9 mouse cellular contexts compared by ENCODE assay signal in the genomic region with DNA sequence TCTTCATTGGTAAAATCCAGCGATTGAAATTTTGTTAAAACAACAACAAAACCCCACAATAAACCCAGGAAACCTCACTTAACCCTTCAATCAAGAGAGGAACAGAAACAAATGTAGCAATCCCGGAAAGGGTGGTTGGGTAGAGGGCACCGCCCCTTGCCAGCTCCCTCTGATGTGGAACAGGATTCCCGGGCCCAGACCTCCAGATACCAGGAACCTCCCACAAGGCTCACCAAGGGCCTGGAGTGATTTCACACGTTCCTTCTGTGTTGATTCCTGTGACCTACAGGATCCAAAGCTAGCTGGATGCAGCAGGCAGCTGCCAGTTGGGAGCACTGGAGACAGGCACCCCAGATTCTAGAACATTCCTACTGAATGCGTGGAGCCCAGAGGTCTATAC. TPM values are rescaled to one million over a fixed set of nuclear protein-coding genes. Genes with fewer than 3 reads are reported as not detected.
DNase-seq lines count a peak whose midpoint lies in the region; ATAC-seq and TF ChIP-seq lines count a peak whose summit lies in the region.
"Had no signal": no experiment of that assay in that cellular context is flagged by ENCODE, and none has a peak within 500 bp of the region (broad histone marks: within the 10 kb centered on the region; RNA-seq: fewer than 3 reads in every experiment).

No protein-coding gene starts in this region.

- no peak for TF ChIP-seq CTCF in cerebellum, adult 2 months (IDR thresholded peaks at IDR 0.05; ENCODE audit: borderline replicate concordance, insufficient read depth, low read depth, low read length)
- no peak for TF ChIP-seq CTCF in G1E (IDR thresholded peaks at IDR 0.05; ENCODE audit: low read depth, low read length)

- H3K9ac ChIP-seq in hindbrain, embryonic 12.5 days = peak overlapping the region; percentile 94; the same call in 1 of the 2 replicates

- no peak for TF ChIP-seq POLR2A in cerebellum, adult 2 months (IDR thresholded peaks at IDR 0.05; ENCODE audit: borderline replicate concordance, insufficient read depth, low read length)

- H3K36me3 ChIP-seq in G1E (replicated peaks) = peaks cover 68% of the 10 kb centered on the region
- H3K36me3 ChIP-seq in hindbrain, embryonic 12.5 days = peaks cover 41% of the 10 kb centered on the region
- peaks cover 47% of the 10 kb centered on the region for H3K36me3 ChIP-seq in midbrain, embryonic 10.5 days

- H3K4me3 ChIP-seq in cerebellum, adult 2 months (replicated peaks; ENCODE audit: insufficient read depth, low read depth, low read length) = peak overlapping the region; percentile 14
- H3K4me3 ChIP-seq in G1E (ENCODE audit: low read depth, low read length) = peak overlapping the region; percentile 95; the same call in 1 of the 2 replicates
- peak overlapping the region; percentile 89; the same call in 1 of the 2 replicates for H3K4me3 ChIP-seq in hindbrain, embryonic 12.5 days
- H3K4me3 ChIP-seq in midbrain, embryonic 10.5 days = peak overlapping the region; percentile 81

- H3K4me2 ChIP-seq in hindbrain, embryonic 12.5 days (replicated peaks) = peak overlapping the region; percentile 73

- ATAC-seq in G1E (ENCODE audit: extremely low read depth, insufficient number of reproducible peaks, low FRiP score, poor library complexity, severe bottlenecking) = no peak
- no peak for ATAC-seq in hindbrain, embryonic 12.5 days (ENCODE audit: low FRiP score)

- WGBS in cerebellum, adult 2 months = 35% methylated on average over 6 of the region's 6 CpGs
- 57% methylated on average over 6 of the region's 6 CpGs for WGBS in hindbrain, embryonic 12.5 days
- 64% methylated on average over 6 of the region's 6 CpGs for WGBS in midbrain, embryonic 10.5 days

- H3K9me3 ChIP-seq in G1E (replicated peaks) = no peaks in the 10 kb centered on the region
- H3K9me3 ChIP-seq in hindbrain, embryonic 12.5 days (replicated peaks) = no peaks in the 10 kb centered on the region
- H3K9me3 ChIP-seq in midbrain, embryonic 10.5 days (replicated peaks) = no peaks in the 10 kb centered on the region

- intact Hi-C loops in gastrocnemius, postnatal 36 days (cut with DNase I) = loop anchor here (5.0 kb wide), 1 partner anchor 63 kb away; the partner anchor contains the start of gene Taf4

- DNase-seq in cerebellum, adult 2 months = no peak
- DNase-seq in cerebellum, postnatal 4 days (ENCODE audit: low spot score in 2 of 2) = no peak
- DNase-seq in G1E (ENCODE audit: low spot score) = no peak
- DNase-seq in midbrain, embryonic 10.5 days (ENCODE audit: low spot score) = no peak
- DNase-seq in spleen, postnatal 4 days (ENCODE audit: low spot score in 2 of 2) = no peak
- no peak for DNase-seq in gastrocnemius, postnatal 36 days
- no peak for DNase-seq in frontal cortex, postnatal 10 days (ENCODE audit: low spot score in 2 of 2)
- DNase-seq: cerebellum, postnatal 10 days had no signal

- H3K27ac ChIP-seq in cerebellum, adult 2 months (ENCODE audit: insufficient read depth, low read length) = no peak overlapping the region
- 0 out of 2 replicates have a peak overlapping the region, but pooled peaks have one; percentile 17 for H3K27ac ChIP-seq in hindbrain, embryonic 12.5 days
- H3K27ac ChIP-seq in midbrain, embryonic 10.5 days (replicated peaks) = no peak overlapping the region

- H3K4me1 ChIP-seq in cerebellum, adult 2 months (ENCODE audit: control insufficient read depth, insufficient read depth, low read length) = peaks cover 28% of the 10 kb centered on the region
- peaks cover 48% of the 10 kb centered on the region for H3K4me1 ChIP-seq in G1E (ENCODE audit: insufficient read depth, low read depth, low read length)
- peaks cover 37% of the 10 kb centered on the region for H3K4me1 ChIP-seq in hindbrain, embryonic 12.5 days
- H3K4me1 ChIP-seq in midbrain, embryonic 10.5 days = peaks cover 45% of the 10 kb centered on the region

- H3K27me3 ChIP-seq in cerebellum, adult 2 months (ENCODE audit: control insufficient read depth, insufficient read depth, low read length) = no peaks in the 10 kb centered on the region
- H3K27me3 ChIP-seq in G1E (ENCODE audit: insufficient read depth, low read length) = peaks cover 8% of the 10 kb centered on the region; the same call in 1 of the 2 replicates
- no peaks in the 10 kb centered on the region for H3K27me3 ChIP-seq in hindbrain, embryonic 12.5 days
- H3K27me3 ChIP-seq in midbrain, embryonic 10.5 days (ENCODE audit: low read depth, poor library complexity, severe bottlenecking) = no peaks in the 10 kb centered on the region

RNA-seq across cellular contexts. Expression of gene Psma7, which starts 1.8 kb away (rescaled TPM):
- 248 and 254 TPM in 2 replicates for polyA plus RNA-seq in cerebellum, adult 2 months (2012; rRNA removed)
- total RNA-seq in G1E (2014; fragmentation: Nextera tagmentation) = 144 and 148 TPM in 2 replicates
- total RNA-seq in G1E (2017) = 305 TPM in 2 replicates
- polyA plus RNA-seq in G1E (2012) = 81.2 and 94.1 TPM in 2 replicates
- polyA plus RNA-seq in hindbrain, embryonic 12.5 days (2016; fragmentation: Nextera tagmentation; extraction: Ambion mirVana) = 630 and 656 TPM in 2 replicates
- 784 and 855 TPM in 2 replicates for polyA plus RNA-seq in midbrain, embryonic 10.5 days (2016; fragmentation: Nextera tagmentation; extraction: Ambion mirVana)
- 100 to 1,000 TPM; 117 to 131 TPM for total RNA-seq in gastrocnemius, postnatal 36 days (2021)

RNA-seq across cellular contexts. Expression of gene Ss18l1, which starts 1.9 kb away (rescaled TPM):
- 27.0 and 28.1 TPM in 2 replicates for polyA plus RNA-seq in cerebellum, adult 2 months (2012; rRNA removed)
- total RNA-seq in G1E (2014; fragmentation: Nextera tagmentation) = 3.7 and 4.3 TPM in 2 replicates
- total RNA-seq in G1E (2017) = 3.9 and 4.2 TPM in 2 replicates
- 2.4 and 2.5 TPM in 2 replicates for polyA plus RNA-seq in G1E (2012)
- polyA plus RNA-seq in hindbrain, embryonic 12.5 days (2016; fragmentation: Nextera tagmentation; extraction: Ambion mirVana) = 32.9 and 37.7 TPM in 2 replicates
- polyA plus RNA-seq in midbrain, embryonic 10.5 days (2016; fragmentation: Nextera tagmentation; extraction: Ambion mirVana) = 8.6 and 14.6 TPM in 2 replicates
- total RNA-seq in gastrocnemius, postnatal 36 days (2021) = 1 to 10 TPM; 1.2 to 2.1 TPM

RNA-seq across cellular contexts. Expression of gene Lsm14b, which starts 15.6 kb away (rescaled TPM):
- 77.3 and 79.3 TPM in 2 replicates for polyA plus RNA-seq in cerebellum, adult 2 months (2012; rRNA removed)
- total RNA-seq in G1E (2014; fragmentation: Nextera tagmentation) (19.9 and 27.5 TPM in 2 replicates), G1E (2017) (39.2 and 41.1 TPM in 2 replicates)
- polyA plus RNA-seq in G1E (2012) = 44.4 and 57.6 TPM in 2 replicates
- polyA plus RNA-seq in hindbrain, embryonic 12.5 days (2016; fragmentation: Nextera tagmentation; extraction: Ambion mirVana) = 14.1 and 16.7 TPM in 2 replicates
- polyA plus RNA-seq in midbrain, embryonic 10.5 days (2016; fragmentation: Nextera tagmentation; extraction: Ambion mirVana) = 9.4 and 10.4 TPM in 2 replicates
- total RNA-seq in gastrocnemius, postnatal 36 days (2021) = 10 to 100 TPM; 41.4 to 45.1 TPM

RNA-seq across cellular contexts. Expression of gene Mtg2, which starts 30.0 kb away (rescaled TPM):
- polyA plus RNA-seq in cerebellum, adult 2 months (2012; rRNA removed) = 28.5 and 28.7 TPM in 2 replicates
- total RNA-seq in G1E (2014; fragmentation: Nextera tagmentation) (11.0 and 12.3 TPM in 2 replicates), G1E (2017) (21.7 and 24.8 TPM in 2 replicates)
- polyA plus RNA-seq in G1E (2012) = 12.9 and 14.8 TPM in 2 replicates
- polyA plus RNA-seq in hindbrain, embryonic 12.5 days (2016; fragmentation: Nextera tagmentation; extraction: Ambion mirVana) = 30.0 and 31.4 TPM in 2 replicates
- polyA plus RNA-seq in midbrain, embryonic 10.5 days (2016; fragmentation: Nextera tagmentation; extraction: Ambion mirVana) = 33.2 and 37.9 TPM in 2 replicates
- 10 to 100 TPM; 12.3 to 16.9 TPM for total RNA-seq in gastrocnemius, postnatal 36 days (2021)

Comparison
In these comparisons a context has a peak if more than half of its experiments do, and no peak if none do; other contexts are left out.
1. H3K4me3 ChIP-seq: peak in every context shown above with its lines; median percentile 95 in G1E; 89 in hindbrain, embryonic 12.5 days; 81 in midbrain, embryonic 10.5 days; 14 in cerebellum, adult 2 months.